Mouse (Mus musculus): ENCODE data around the gene Znrd1.

GRCm38 (mm10) chr17:36929236-36929932 is 29.0 kb downstream of the Znrd1 start:
- no peak for TF ChIP-seq CTCF (IDR thresholded peaks at IDR 0.05; ENCODE audit: extremely low read depth, insufficient read depth, low read length)
- no peak for TF ChIP-seq POLR2A (IDR thresholded peaks at IDR 0.05; ENCODE audit: extremely low read depth, insufficient read depth, low read length)
